Mouse (Mus musculus) embryonic facial prominence, embryonic 14.5 days (tissue): ENCODE measurements at regions not wholly inside any gene's neighbourhood (a gene's known extent, or its start where the extent isn't known, plus 50 kb on each side); places are given as distances from the start of the nearest gene placed in this dataset.
A peak's percentile ranks its signal among the peaks of the same experiment; 100 is the strongest.

Source experiments
- ATAC-seq: fragments of 200-750 bp; cut with Nextera tagmentation; 2 replicates; pipeline ENCODE4 v1.8.0; 2017; ENCODE audit warnings: low read depth, moderate number of reproducible peaks, moderate TSS enrichment
- DNase-seq: peaks from one replicate; pipeline ENCODE4 v3.0.0-alpha.2; 2015; ENCODE audit warnings: low spot score
- H3K27ac ChIP-seq: fragments of 300-500 bp; sonication (generic); replicated peaks from 2 replicates; pipeline ENCODE4 v1.5.1; 2014; ENCODE audit warnings: low read depth, mild to moderate bottlenecking, low read length, moderate library complexity
- H3K27me3 ChIP-seq: fragments of 300-500 bp; sonication (generic); replicated peaks from 2 replicates; pipeline ENCODE4 v1.6.1; 2014; ENCODE audit warnings: low read length; ENCODE audit not compliant: control insufficient read depth, insufficient read depth
- H3K36me3 ChIP-seq: fragments of 300-500 bp; sonication (generic); 2 replicates; pipeline ENCODE4 v1.6.1; 2014; ENCODE audit warnings: low read length, mixed read lengths; ENCODE audit not compliant: control insufficient read depth, insufficient read depth
- H3K4me1 ChIP-seq: fragments of 300-500 bp; sonication (generic); 2 replicates; pipeline ENCODE4 v1.6.1; 2014; ENCODE audit warnings: antibody characterized with exemption, low read length; ENCODE audit not compliant: control insufficient read depth, insufficient read depth
- H3K4me2 ChIP-seq: fragments of 300-500 bp; sonication (generic); 2 replicates; pipeline ENCODE4 v1.6.1; 2014; ENCODE audit warnings: low read depth, mild to moderate bottlenecking, low read length, moderate library complexity, mixed read lengths
- H3K4me3 ChIP-seq: fragments of 300-500 bp; sonication (generic); 2 replicates; pipeline ENCODE4 v1.5.1; 2014; ENCODE audit warnings: low read depth, mild to moderate bottlenecking, low read length
- H3K9ac ChIP-seq: fragments of 300-500 bp; sonication (generic); 2 replicates; pipeline ENCODE4 v1.6.1; 2014; ENCODE audit warnings: low read depth, mild to moderate bottlenecking, low read length, moderate library complexity, mixed read lengths
- H3K9me3 ChIP-seq: fragments of 300-500 bp; sonication (generic); 2 replicates; pipeline ENCODE4 v1.6.1; 2016; ENCODE audit warnings: low read length; ENCODE audit not compliant: control insufficient read depth
- WGBS: fragments of 180-500 bp; shearing (Covaris S2); extraction: QIAGEN DNeasy Blood & Tissue Kit; methylation state at CpG from one replicate; pipeline ENCODE4 v1.1.7; 2014; 5-methylcytosine and 5-hydroxymethylcytosine counted together

- Histone ChIP-seq H3K36me3 (no peaks in the 10 kb centered on the region), H3K4me3 (no peak overlapping the region), H3K9me3 (no peaks in the 10 kb centered on the region), H3K4me1 (no peaks in the 10 kb centered on the region), H3K27ac (no peak overlapping the region), H3K9ac (no peak overlapping the region), H3K27me3 (no peaks in the 10 kb centered on the region), H3K4me2 (no peak overlapping the region)
- DNase-seq (no peak), ATAC-seq (no peak)
Measured at GRCm38 (mm10) chr15:24827259-24827658, 586.3 kb downstream of the Basp1 start.

- H3K9me3 ChIP-seq: no peaks in the 10 kb centered on the region
- WGBS: 74% methylated on average over 1 of the region's 1 CpGs
- H3K4me3 ChIP-seq: no peak overlapping the region
- no peak overlapping the region for H3K27ac ChIP-seq
- no peak overlapping the region for H3K4me2 ChIP-seq
- no peak overlapping the region for H3K9ac ChIP-seq
- H3K36me3 ChIP-seq: no peaks in the 10 kb centered on the region
- DNase-seq (no peak), ATAC-seq (no peak)
- no peaks in the 10 kb centered on the region for H3K27me3 ChIP-seq
- no peaks in the 10 kb centered on the region for H3K4me1 ChIP-seq
Measured at GRCm38 (mm10) chr15:24796836-24797235, 616.7 kb downstream of the Basp1 start.

GRCm38 (mm10) chr15:24793381-24793780 is 620.2 kb downstream of the Basp1 start:
- Histone ChIP-seq H3K36me3 (no peaks in the 10 kb centered on the region), H3K27ac (peak overlapping the region; percentile 12; the same call in 1 of the 2 replicates), H3K9ac (no peak overlapping the region), H3K4me1 (no peaks in the 10 kb centered on the region), H3K4me2 (no peak overlapping the region), H3K4me3 (no peak overlapping the region), H3K9me3 (no peaks in the 10 kb centered on the region), H3K27me3 (no peaks in the 10 kb centered on the region)
- 46% methylated on average over 4 of the region's 4 CpGs for WGBS
- ATAC-seq (peak; percentile 68), DNase-seq (peak; percentile 82)

- Histone ChIP-seq H3K4me2 (no peak overlapping the region), H3K27ac (no peak overlapping the region), H3K36me3 (no peaks in the 10 kb centered on the region), H3K4me3 (no peak overlapping the region), H3K4me1 (no peaks in the 10 kb centered on the region), H3K9me3 (no peaks in the 10 kb centered on the region), H3K27me3 (no peaks in the 10 kb centered on the region), H3K9ac (no peak overlapping the region)
- ATAC-seq (peak; percentile 67; the same call in 1 of the 2 replicates), DNase-seq (peak; percentile 84)
- WGBS: 33% methylated on average over 3 of the region's 3 CpGs
Measured at GRCm38 (mm10) chr15:24786336-24786735, 627.2 kb downstream of the Basp1 start.

GRCm38 (mm10) chr15:24778234-24778633 is 635.3 kb downstream of the Basp1 start:
- Histone ChIP-seq H3K36me3 (no peaks in the 10 kb centered on the region), H3K9me3 (no peaks in the 10 kb centered on the region), H3K27me3 (no peaks in the 10 kb centered on the region), H3K4me1 (no peaks in the 10 kb centered on the region), H3K27ac (no peak overlapping the region), H3K9ac (no peak overlapping the region), H3K4me2 (no peak overlapping the region), H3K4me3 (no peak overlapping the region)
- ATAC-seq: no peak
- DNase-seq: no peak
- WGBS: 74% methylated on average over 1 of the region's 1 CpGs

GRCm38 (mm10) chr15:24751480-24752157 is 661.9 kb downstream of the Basp1 start:
- H3K27me3 ChIP-seq: no peaks in the 10 kb centered on the region
- WGBS: 51% methylated on average over 2 of the region's 2 CpGs
- H3K36me3 ChIP-seq: no peaks in the 10 kb centered on the region
- H3K27ac ChIP-seq: no peak overlapping the region
- no peaks in the 10 kb centered on the region for H3K9me3 ChIP-seq
- no peak overlapping the region for H3K4me3 ChIP-seq
- no peak overlapping the region for H3K9ac ChIP-seq
- ATAC-seq (no peak), DNase-seq (no peak)
- H3K4me2 ChIP-seq: no peak overlapping the region
- no peaks in the 10 kb centered on the region; the same call in 1 of the 2 replicates for H3K4me1 ChIP-seq

GRCm38 (mm10) chr15:24743240-24743639 is 670.3 kb downstream of the Basp1 start:
- H3K4me1 ChIP-seq: no peaks in the 10 kb centered on the region; the same call in 1 of the 2 replicates
- H3K4me2 ChIP-seq: no peak overlapping the region
- ATAC-seq (no peak), DNase-seq (peak; percentile 1)
- no peak overlapping the region for H3K9ac ChIP-seq
- H3K36me3 ChIP-seq: no peaks in the 10 kb centered on the region
- H3K27ac ChIP-seq: no peak overlapping the region
- H3K4me3 ChIP-seq: no peak overlapping the region
- H3K27me3 ChIP-seq: no peaks in the 10 kb centered on the region
- no peaks in the 10 kb centered on the region for H3K9me3 ChIP-seq
- 49% methylated on average over 6 of the region's 6 CpGs for WGBS

GRCm38 (mm10) chr15:24725170-24725569 is 688.4 kb downstream of the Basp1 start:
- no peak overlapping the region for H3K9ac ChIP-seq
- DNase-seq: no peak

GRCm38 (mm10) chr15:24724664-24725063 is 688.9 kb downstream of the Basp1 start:
- DNase-seq (peak; percentile 59), ATAC-seq (peak; percentile 77)
- no peaks in the 10 kb centered on the region for H3K36me3 ChIP-seq
- no peaks in the 10 kb centered on the region for H3K4me1 ChIP-seq
- no peak overlapping the region for H3K27ac ChIP-seq
- no peaks in the 10 kb centered on the region for H3K27me3 ChIP-seq
- H3K9me3 ChIP-seq: no peaks in the 10 kb centered on the region
- no peak overlapping the region for H3K4me2 ChIP-seq
- no peak overlapping the region for H3K4me3 ChIP-seq
- H3K9ac ChIP-seq: no peak overlapping the region
- WGBS: 44% methylated on average over 4 of the region's 4 CpGs

More at GRCm38 (mm10) chr15:24725170-24725569, 688.4 kb downstream of the Basp1 start:
- no peak overlapping the region for H3K4me3 ChIP-seq
- 90% methylated on average over 4 of the region's 4 CpGs for WGBS
- no peaks in the 10 kb centered on the region for H3K9me3 ChIP-seq
- ATAC-seq: no peak
- H3K4me1 ChIP-seq: no peaks in the 10 kb centered on the region
- no peak overlapping the region for H3K4me2 ChIP-seq
- no peaks in the 10 kb centered on the region for H3K36me3 ChIP-seq
- H3K27ac ChIP-seq: no peak overlapping the region
- no peaks in the 10 kb centered on the region for H3K27me3 ChIP-seq
